Mouse (Mus musculus): ENCODE data around the gene Zfp462. TPM values are rescaled to one million over a fixed set of nuclear protein-coding genes. Genes with fewer than 3 reads are reported as not detected.
"Not testable (repeated sequence)": the region's sequence is repeated elsewhere in the genome, so short reads cannot be mapped to it uniquely, and the experiment has no call there.

Zfp462 gene
- polyA plus RNA-seq, 1 experiment = 16.6 TPM

DNA sequence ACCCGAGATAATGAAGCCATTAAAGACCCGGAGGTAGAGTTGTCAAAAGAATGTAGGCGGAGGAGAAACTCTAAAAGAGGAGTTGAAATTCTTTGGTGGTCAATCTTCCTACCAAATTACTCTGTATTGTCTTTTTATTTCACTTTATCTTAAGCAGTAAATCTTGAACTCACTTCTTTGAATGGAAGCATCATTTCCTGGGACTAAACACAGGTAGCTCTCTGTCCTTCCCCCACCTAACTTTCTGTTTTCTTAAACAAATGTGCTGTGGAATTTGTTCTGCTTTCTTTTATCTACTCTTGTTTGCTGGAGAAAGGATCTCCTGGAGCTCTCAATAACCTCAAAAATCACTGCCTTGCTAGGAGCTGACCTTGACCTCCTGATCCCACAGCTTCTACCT lies 42.4 kb downstream of the Zfp462 start:
- no peak overlapping the region for H3K27ac ChIP-seq (ENCODE audit: insufficient read depth, low read length)
- TF ChIP-seq POLR2A (IDR thresholded peaks at IDR 0.05; ENCODE audit: extremely low read depth, insufficient read depth, low read length) = no peak
- TF ChIP-seq CTCF (IDR thresholded peaks at IDR 0.05; ENCODE audit: extremely low read depth, insufficient read depth, low read length) = no peak
- H3K4me1 ChIP-seq (ENCODE audit: control insufficient read depth, insufficient read depth, low read length) = no peaks in the 10 kb centered on the region
- H3K4me3 ChIP-seq (ENCODE audit: insufficient read depth, low read length) = no peak overlapping the region

DNA sequence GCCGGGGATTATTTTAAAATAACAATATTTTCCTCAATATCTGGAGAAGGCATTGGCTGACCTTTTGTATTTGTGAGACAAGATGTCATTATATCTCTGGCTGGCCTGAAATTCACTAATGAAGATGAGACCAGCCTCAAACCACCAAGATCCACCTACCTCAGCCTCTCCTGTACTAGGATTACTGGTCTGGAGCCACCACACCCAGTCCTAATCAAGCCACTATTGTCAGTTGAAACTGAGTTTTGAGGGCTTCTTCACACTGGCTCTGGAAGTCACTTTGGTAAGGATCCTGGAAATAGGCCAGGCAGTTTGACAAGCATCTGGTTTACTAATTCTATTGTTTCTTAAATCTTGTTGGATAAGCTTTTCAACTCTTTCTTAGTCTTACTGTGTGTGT lies 43.1 kb downstream of the Zfp462 start:
- no peak overlapping the region for H3K27ac ChIP-seq (ENCODE audit: insufficient read depth, low read length)
- no peak for TF ChIP-seq CTCF (IDR thresholded peaks at IDR 0.05; ENCODE audit: extremely low read depth, insufficient read depth, low read length)
- no peak for TF ChIP-seq POLR2A (IDR thresholded peaks at IDR 0.05; ENCODE audit: extremely low read depth, insufficient read depth, low read length)
- H3K4me3 ChIP-seq (ENCODE audit: insufficient read depth, low read length) = no peak overlapping the region
- no peaks in the 10 kb centered on the region for H3K4me1 ChIP-seq (ENCODE audit: control insufficient read depth, insufficient read depth, low read length)

DNA sequence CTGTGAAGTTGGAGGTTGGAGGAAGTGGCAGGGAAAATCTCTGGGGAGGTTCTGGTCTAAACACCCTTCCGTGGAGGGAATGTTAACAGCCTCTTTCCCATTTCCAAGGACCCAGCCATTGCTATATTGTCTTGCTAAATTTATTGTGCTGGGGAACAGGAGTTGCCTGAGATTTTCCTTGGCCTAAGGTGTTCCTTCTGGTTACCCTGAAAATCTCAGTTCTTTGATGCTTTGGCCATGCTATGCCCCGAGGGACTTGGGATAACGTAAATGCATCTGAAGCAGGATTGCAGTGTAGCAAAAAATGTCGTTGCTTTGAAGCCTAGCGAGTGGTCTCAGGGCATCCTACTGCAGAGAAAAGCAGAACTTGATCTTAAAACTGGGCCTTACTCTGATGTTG lies 47.1 kb downstream of the Zfp462 start:
- Histone ChIP-seq H3K27ac (ENCODE audit: insufficient read depth, low read length) (no peak overlapping the region), H3K4me3 (ENCODE audit: insufficient read depth, low read length) (no peak overlapping the region), H3K4me1 (ENCODE audit: control insufficient read depth, insufficient read depth, low read length) (no peaks in the 10 kb centered on the region)
- TF ChIP-seq POLR2A (IDR thresholded peaks at IDR 0.05; ENCODE audit: extremely low read depth, insufficient read depth, low read length) (no peak), CTCF (IDR thresholded peaks at IDR 0.05; ENCODE audit: extremely low read depth, insufficient read depth, low read length) (no peak)

DNA sequence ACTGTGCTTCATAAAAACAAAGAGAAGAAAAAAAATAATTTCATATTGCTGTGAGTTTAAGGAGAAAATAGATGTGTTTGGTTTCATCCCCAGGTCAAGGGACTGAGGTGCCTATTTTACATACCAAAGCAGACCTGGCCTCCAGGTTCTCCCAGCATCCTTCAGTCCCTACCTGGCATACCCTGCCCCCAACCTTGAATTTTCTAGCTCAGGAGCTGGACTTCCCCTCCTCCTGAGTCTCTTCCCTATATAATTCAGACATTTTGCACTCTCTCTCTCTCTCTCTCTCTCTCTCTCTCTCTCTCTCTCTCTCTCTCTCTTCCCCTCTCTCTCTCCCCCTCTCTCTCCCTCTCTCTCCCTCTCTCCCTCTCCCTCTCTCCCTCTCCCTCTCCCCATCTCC lies 48.2 kb downstream of the Zfp462 start:
- not testable (repeated sequence) for H3K4me3 ChIP-seq (ENCODE audit: insufficient read depth, low read length); H3K4me1 ChIP-seq (ENCODE audit: control insufficient read depth, insufficient read depth, low read length); H3K27ac ChIP-seq (ENCODE audit: insufficient read depth, low read length)

DNA sequence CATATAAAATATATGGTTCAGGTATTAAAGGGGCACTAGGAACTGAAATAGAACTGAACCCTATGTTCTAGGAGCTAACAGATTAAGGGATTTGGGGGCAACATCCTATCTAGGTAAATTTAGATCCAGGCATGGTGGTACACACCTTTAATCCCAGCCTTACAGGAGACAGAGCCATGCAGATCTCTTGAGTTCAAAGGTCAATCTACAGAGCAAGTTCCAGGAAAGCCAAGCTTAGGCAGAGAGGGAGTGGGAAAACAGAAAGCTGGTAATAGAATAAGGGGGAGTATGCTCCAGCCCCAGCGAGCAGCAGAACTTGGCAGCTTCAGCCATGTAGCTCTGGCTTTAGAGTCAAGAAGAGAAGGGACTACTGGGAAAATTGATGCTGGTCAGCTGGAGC lies 50.4 kb downstream of the Zfp462 start:
- Histone ChIP-seq H3K27ac (ENCODE audit: insufficient read depth, low read length) (no peak overlapping the region), H3K4me1 (ENCODE audit: control insufficient read depth, insufficient read depth, low read length) (peaks cover 5% of the 10 kb centered on the region; the same call in 1 of the 2 replicates), H3K4me3 (ENCODE audit: insufficient read depth, low read length) (no peak overlapping the region)
- no peak for TF ChIP-seq CTCF (IDR thresholded peaks at IDR 0.05; ENCODE audit: extremely low read depth, insufficient read depth, low read length)
- no peak for TF ChIP-seq POLR2A (IDR thresholded peaks at IDR 0.05; ENCODE audit: extremely low read depth, insufficient read depth, low read length)

DNA sequence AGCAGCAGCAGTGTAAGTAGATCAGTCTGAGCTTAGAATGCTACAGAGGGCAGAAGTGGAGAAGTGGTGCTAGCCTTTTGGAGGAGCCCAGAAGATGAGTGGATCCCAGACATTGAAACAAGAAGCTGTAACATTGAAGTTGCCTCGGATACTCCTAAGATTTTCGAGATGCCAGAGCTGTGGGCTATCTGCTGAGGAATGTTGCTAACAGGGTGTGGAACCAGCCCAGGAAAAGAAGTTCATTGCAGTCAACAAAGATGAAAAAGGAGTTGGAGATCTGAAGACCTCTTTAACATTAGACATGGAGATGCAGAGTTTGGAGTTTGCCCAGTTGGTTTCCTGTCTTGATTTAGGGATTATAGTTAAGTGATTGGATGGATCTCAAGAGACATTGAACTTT lies 51.2 kb downstream of the Zfp462 start:
- Histone ChIP-seq H3K4me1 (ENCODE audit: control insufficient read depth, insufficient read depth, low read length) (peaks cover 5% of the 10 kb centered on the region; the same call in 1 of the 2 replicates), H3K27ac (ENCODE audit: insufficient read depth, low read length) (no peak overlapping the region), H3K4me3 (ENCODE audit: insufficient read depth, low read length) (no peak overlapping the region)
- no peak for TF ChIP-seq POLR2A (IDR thresholded peaks at IDR 0.05; ENCODE audit: extremely low read depth, insufficient read depth, low read length)
- no peak for TF ChIP-seq CTCF (IDR thresholded peaks at IDR 0.05; ENCODE audit: extremely low read depth, insufficient read depth, low read length)

DNA sequence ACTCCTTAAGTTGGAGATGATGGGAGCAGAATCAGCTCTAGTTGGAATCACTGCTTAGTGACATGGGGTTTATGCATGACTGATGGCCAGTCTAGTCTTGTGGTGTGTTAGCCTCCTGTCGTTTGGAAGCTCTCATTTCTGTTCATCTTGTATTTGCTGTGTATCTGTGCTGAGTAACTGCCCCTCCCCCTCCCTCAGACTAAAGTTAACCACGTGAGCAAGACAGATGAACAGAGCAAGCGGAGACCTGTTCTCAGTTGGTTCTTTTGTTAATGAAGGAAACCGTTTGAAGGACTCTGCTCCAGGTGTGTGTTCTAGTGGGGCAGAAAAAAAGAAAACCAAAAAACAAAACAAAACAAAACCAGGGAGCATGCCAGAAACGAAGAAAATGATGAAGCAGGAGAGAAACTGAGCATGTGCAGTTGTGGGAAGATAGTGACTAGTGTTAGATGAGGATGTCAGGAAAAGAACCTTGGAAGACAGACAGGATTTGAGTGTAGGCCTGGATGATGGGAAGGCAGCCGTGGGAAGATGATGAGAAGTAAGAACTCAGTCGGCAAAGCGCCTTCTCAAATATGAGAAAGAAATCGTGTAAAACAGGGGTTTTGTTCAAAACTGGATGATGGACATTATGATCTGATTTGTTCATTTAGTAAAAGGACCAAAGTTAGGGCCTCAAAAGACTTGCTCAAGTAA lies 53.4 kb downstream of the Zfp462 start:
- no peak for TF ChIP-seq POLR2A (IDR thresholded peaks at IDR 0.05; ENCODE audit: extremely low read depth, insufficient read depth, low read length)
- Histone ChIP-seq H3K4me3 (ENCODE audit: insufficient read depth, low read length) (no peak overlapping the region), H3K27ac (ENCODE audit: insufficient read depth, low read length) (no peak overlapping the region), H3K4me1 (ENCODE audit: control insufficient read depth, insufficient read depth, low read length) (peaks cover 6% of the 10 kb centered on the region)

DNA sequence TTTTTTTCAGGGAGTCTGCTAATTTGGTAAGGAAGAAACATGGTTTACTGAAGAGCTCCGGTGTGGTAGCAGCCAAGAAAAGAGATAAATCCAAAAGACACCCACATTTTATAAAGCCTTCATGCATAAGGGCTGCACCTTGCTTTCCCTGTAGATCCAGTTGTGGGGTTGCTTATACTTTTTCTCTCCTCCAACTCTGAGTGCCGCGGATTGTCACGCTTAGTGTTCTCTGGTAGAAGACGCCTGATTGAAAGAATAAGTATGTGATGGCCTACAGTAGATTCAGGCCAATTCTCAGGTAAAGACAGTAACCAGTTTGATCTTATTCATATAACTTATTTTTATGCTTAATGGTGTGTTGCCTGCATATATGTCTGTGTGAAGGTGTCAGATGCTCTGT lies 54.7 kb downstream of the Zfp462 start:
- peaks cover 6% of the 10 kb centered on the region for H3K4me1 ChIP-seq (ENCODE audit: control insufficient read depth, insufficient read depth, low read length)
- no peak for TF ChIP-seq POLR2A (IDR thresholded peaks at IDR 0.05; ENCODE audit: extremely low read depth, insufficient read depth, low read length)
- no peak for TF ChIP-seq CTCF (IDR thresholded peaks at IDR 0.05; ENCODE audit: extremely low read depth, insufficient read depth, low read length)

DNA sequence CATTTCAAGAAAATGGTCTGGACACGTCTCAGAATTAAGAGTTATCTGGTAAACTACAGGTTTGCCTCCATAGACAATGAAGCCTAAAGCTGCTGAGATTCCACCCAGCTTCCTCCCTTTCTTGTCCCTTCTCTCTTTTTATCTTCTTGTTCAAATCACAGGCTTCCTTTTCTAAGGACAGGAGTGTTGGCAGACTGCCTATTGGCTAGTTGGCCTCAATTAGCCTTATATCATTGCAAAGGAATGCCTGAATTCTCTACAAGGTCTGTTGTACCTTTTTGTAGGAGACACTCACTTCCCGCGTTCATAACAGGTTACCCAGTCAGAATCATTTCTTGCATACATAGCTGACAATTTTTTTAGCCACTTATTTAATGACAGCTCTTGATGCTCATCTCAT lies 56.5 kb downstream of the Zfp462 start:
- H3K27ac ChIP-seq (ENCODE audit: insufficient read depth, low read length) = no peak overlapping the region
- no peak for TF ChIP-seq CTCF (IDR thresholded peaks at IDR 0.05; ENCODE audit: extremely low read depth, insufficient read depth, low read length)
- TF ChIP-seq POLR2A (IDR thresholded peaks at IDR 0.05; ENCODE audit: extremely low read depth, insufficient read depth, low read length) = no peak
- no peak overlapping the region for H3K4me3 ChIP-seq (ENCODE audit: insufficient read depth, low read length)
- peaks cover 11% of the 10 kb centered on the region for H3K4me1 ChIP-seq (ENCODE audit: control insufficient read depth, insufficient read depth, low read length)

More for the DNA sequence above, 54.7 kb downstream of the Zfp462 start:
- Histone ChIP-seq H3K27ac (ENCODE audit: insufficient read depth, low read length) (no peak overlapping the region), H3K4me3 (ENCODE audit: insufficient read depth, low read length) (no peak overlapping the region)

DNA sequence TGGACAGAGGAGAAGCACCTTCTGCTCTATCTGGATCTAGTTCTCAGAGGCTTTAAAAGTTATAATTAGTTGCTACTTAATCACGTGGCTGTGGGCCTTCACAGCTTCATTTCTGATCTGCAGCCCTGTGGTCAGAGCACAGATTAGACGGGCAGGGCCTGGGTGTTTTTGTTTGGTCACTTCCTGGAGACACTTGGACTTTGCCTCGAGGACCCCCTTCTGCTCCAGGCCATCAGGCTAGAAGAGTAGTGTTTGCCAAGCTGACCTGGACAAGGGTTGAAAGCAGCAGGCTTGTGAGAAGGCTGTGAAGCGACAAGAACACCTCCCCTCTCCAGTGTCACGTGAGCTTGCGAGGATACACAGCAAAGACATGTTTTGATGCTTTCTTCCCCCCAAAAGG lies 58.3 kb downstream of the Zfp462 start:
- Histone ChIP-seq H3K4me3 (ENCODE audit: insufficient read depth, low read length) (no peak overlapping the region), H3K27ac (ENCODE audit: insufficient read depth, low read length) (no peak overlapping the region), H3K4me1 (ENCODE audit: control insufficient read depth, insufficient read depth, low read length) (peaks cover 8% of the 10 kb centered on the region)
- no peak for TF ChIP-seq POLR2A (IDR thresholded peaks at IDR 0.05; ENCODE audit: extremely low read depth, insufficient read depth, low read length)
- no peak for TF ChIP-seq CTCF (IDR thresholded peaks at IDR 0.05; ENCODE audit: extremely low read depth, insufficient read depth, low read length)
